Mouse (Mus musculus) Patski (cell line): ENCODE data around the gene Btnl10. TPM values are rescaled to one million over a fixed set of nuclear protein-coding genes. Genes with fewer than 3 reads are reported as not detected.

ENCODE experiments used
- ATAC-seq: fragments of 100-300 bp; one replicate; pipeline ENCODE4 v1.8.0; 2021
- CTCF ChIA-PET: fragments of 350-600 bp; sonication (Branson Sonifier 250); formaldehyde crosslinking; loops from one replicate; lab custom pipeline; 2022; ENCODE audit warnings: inconsistent platforms; lab: Charles Lee
- POLR2A ChIA-PET: fragments of 350-600 bp; sonication (Branson Sonifier 250); formaldehyde crosslinking; loops from one replicate; lab custom pipeline; 2022; ENCODE audit warnings: antibody characterized with exemption, inconsistent platforms; lab: Charles Lee
- DNase-seq: peaks from one replicate; pipeline ENCODE4 v3.0.0-alpha.2; 2011; ENCODE audit warnings: low read depth, low spot score
- H3K27me3 ChIP-seq: fragments of 371-371 bp; one replicate; pipeline ENCODE4 v1.5.1; 2021
- CTCF ChIP-seq: fragments of 100-300 bp; IDR thresholded peaks from one replicate; pipeline ENCODE4 v1.5.1; 2021
- in situ Hi-C: fragments of 300-500 bp; cut with MboI; formaldehyde crosslinking; loops from 3 replicates; pipeline ENCODE4 v1.11.1; 2018; ENCODE audit warnings: low pct_unique_long_range_greater_than_20kb, mixed read lengths
- polyA plus RNA-seq: library from polyadenylated mRNA; unstranded; gene quantifications from one replicate; pipeline ENCODE4 v1.2.3, GENCODE M21; 2021

Btnl10 gene
- polyA plus RNA-seq, 1 experiment from 2014 or later, result not detected

DNA sequence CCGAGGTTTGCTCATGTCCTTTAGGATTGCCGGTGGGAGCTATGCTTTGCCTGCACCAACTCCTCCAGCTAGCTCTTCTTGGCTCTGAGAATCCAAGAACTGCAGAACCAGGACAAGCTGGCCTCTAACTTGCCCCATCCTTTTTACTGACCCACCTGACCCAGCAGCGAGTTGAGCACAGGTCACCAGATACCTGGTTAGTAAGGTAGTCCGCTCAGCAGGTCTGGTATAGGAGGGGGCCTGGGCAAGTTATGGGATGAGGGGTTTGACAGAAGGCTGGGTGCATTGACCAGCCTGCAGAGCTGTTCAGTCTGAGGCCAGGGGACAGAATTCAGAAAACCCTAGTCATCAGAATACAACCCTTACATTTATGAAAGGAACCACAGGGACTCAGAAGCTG is 11.3 kb downstream of the Btnl10 start:
- ChIA-PET POLR2A (interaction anchor here (0.9 to 1.2 kb wide), 2 partner anchors 15 to 18 kb away, joined by 3 to 4 read pairs; no protein-coding TSS in a partner anchor), CTCF (interaction anchor here (1.2 to 7.5 kb wide), 6 partner anchors 8 to 48 kb away, joined by 4 to 64 read pairs (median 5); partner anchors contain the start of genes Btnl10, Hist3h2ba and Trim11)
- DNase-seq, result no peak
- no peak for TF ChIP-seq CTCF
- H3K27me3 ChIP-seq, result peaks cover 2% of the 10 kb centered on the region
- in situ Hi-C loops, result no loop called here
- no peak for ATAC-seq

DNA sequence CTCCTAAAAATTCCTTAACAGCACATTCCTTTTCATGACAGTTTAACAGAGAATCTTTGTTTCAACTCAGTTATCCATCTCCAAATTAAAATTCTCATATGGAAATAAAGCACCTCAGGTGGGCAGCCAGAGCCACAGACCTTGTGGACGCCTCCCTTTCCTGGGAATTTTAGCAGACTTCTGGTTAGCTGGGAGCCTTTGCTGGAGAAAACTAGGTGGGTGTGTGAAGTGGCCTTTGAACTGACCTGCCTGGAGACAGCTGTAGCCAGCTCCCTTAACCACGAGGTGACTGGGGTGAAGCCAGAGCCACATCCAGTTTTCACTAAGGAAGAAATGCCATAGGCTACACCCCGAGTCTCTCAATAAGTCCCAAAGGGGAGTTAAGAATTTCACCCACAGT is 11.9 kb downstream of the Btnl10 start:
- ChIA-PET CTCF (interaction anchor here (7.5 kb wide), 1 partner anchor 13 kb away, joined by 64 read pairs; the partner anchor contains the start of gene Btnl10), POLR2A (interaction anchor here (1.2 kb wide), 1 partner anchor 15 kb away, joined by 4 read pairs; no protein-coding TSS in a partner anchor)
- H3K27me3 ChIP-seq, result no peaks in the 10 kb centered on the region
- TF ChIP-seq CTCF, result no peak
- DNase-seq, result no peak
- in situ Hi-C loops, result no loop called here
- ATAC-seq, result no peak

DNA sequence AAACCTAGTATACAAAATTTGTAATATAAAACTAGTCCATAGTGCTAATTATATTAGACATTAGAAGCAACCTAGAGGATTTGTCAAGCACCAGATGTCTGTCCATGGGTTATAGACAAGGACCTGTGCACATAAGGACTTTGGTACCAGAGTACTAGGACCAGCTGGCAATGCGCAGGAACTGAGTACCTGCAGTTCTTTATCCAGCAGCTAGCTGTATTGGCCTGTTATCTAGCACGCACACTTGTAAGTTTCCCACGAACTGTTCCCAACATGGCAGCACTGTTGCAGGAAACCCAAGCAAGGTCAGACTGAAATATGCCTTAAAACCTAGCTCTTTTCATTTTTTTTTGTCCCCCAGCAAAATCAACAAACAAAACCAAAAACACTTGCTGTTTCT is 12.5 kb downstream of the Btnl10 start:
- DNase-seq, result no peak
- POLR2A ChIA-PET, result no interaction called here
- CTCF ChIA-PET, result interaction anchor here (1.4 to 7.5 kb wide), 3 partner anchors 10 to 51 kb away, joined by 4 to 64 read pairs (median 4); partner anchors contain the start of gene Btnl10
- H3K27me3 ChIP-seq, result no peaks in the 10 kb centered on the region
- in situ Hi-C loops, result no loop called here
- no peak for ATAC-seq
- TF ChIP-seq CTCF, result no peak

DNA sequence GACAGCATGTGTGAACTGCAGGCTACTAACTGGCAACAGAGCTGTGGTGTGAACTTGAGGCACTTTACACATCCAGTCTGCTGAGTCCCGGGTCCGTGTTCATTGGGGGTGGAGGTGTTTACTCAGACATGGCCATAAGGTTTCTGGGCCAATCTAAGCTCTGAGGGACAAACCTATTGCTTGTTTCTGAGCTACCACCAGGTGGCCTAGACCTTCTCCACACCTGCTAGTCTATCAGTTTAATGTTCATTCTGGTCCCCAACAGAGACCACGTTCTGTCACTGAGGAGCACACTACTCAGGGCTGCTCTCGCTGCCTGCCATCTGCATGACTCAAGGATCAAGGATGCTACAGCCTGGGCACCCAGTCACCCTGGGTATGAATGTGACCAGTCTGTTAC is 13.9 kb downstream of the Btnl10 start:
- ChIA-PET CTCF (interaction anchor here (0.8 to 7.5 kb wide), 4 partner anchors 9 to 50 kb away, joined by 3 to 64 read pairs (median 4); partner anchors contain the start of gene Btnl10), POLR2A (interaction anchor here (1.1 kb wide), 1 partner anchor 27 kb away, joined by 3 read pairs; no protein-coding TSS in a partner anchor)
- no peak for DNase-seq
- in situ Hi-C loops, result no loop called here
- TF ChIP-seq CTCF, result no peak
- no peak for ATAC-seq
- no peaks in the 10 kb centered on the region for H3K27me3 ChIP-seq

DNA sequence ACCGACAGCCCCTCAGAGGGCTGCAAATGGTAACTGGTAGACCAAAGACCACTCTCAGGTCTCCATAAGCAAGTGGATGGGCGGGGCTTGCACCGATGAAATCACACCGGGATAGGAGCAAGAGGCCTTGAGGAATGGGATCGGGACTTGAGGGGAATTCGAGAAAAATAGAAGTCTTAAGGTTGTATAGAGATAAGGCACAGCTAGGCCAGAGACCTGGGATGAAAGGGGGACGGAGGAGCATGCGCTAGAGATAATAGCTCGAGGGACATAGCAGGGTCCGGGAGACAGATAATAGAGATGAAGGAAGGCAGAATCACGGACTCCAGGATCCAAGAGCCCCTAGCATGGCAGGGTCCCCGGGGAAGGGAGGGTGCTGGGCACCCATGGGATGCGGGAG is 20.2 kb downstream of the Btnl10 start:
- CTCF ChIA-PET, result no interaction called here

DNA sequence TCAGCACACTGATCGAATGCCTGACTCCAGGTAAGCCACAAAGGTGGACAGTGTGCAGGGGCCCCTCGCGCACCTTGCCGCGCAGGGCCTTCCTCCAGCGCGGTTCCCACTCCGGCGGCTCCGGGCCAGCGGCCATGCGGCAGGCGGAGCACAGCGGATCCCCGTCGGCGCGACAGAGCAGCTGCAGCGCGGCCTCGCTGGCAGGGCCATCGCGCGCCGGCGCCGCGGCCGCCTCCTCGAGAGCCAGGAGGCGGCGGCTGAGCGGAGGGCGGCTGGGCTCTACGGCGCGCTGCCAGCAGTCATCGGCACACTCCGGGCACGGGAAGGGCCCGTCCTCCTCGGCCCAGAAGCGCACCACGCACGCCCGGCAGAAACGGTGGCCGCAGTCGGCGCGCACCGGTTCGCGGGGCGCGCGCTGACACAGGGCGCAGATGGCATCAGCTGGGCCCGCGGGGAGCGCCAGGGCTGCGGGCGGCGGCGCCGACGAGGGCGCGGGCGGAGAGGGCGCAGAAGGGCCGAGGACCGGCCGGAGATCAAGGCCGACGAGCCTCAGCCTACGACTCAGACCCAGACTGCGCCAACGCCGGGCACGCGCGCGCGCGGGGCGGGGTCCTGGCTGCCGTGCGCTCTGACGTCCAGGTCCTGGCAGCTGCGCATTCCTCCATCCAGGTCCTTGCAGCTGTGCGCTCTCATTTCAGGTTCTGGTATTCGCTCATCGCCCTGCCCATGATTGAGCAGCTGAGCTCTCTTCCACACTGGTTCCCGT is 20.8 kb downstream of the Btnl10 start, which contains the start of gene Rnf187:
Rnf187 (minus strand) TSS at position 595 of the 766 bp plus-strand sequence.
- in situ Hi-C loops, result no loop called here

More for the DNA sequence above, 20.2 kb downstream of the Btnl10 start:
- POLR2A ChIA-PET, result interaction anchor here (3.0 kb wide), 1 partner anchor 10 kb away, joined by 16 read pairs; the partner anchor contains the start of gene Hist3h2ba
- in situ Hi-C loops, result no loop called here
- DNase-seq (no peak), ATAC-seq (no peak)
- TF ChIP-seq CTCF, result no peak
- peaks cover 7% of the 10 kb centered on the region for H3K27me3 ChIP-seq

DNA sequence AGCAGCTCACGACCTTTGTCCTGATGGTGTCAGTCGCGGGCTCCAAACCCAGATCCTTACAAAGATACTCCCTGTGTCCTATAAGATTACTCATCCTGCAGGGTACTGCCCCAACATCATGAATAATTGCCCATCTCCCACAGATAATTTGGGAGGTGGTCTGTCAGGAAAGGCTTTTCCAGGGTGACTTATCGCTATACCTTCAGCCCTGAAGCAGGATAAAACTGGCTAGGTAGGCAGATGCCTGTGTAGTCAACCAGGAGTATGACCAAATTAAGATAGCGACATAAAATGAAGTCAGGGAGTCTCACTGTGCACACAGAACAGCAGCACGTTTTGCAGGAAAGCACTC is 21.4 kb downstream of the Btnl10 start:
- ChIA-PET POLR2A (interaction anchor here (3.0 kb wide), 1 partner anchor 9 kb away, joined by 16 read pairs; the partner anchor contains the start of gene Hist3h2ba), CTCF (interaction anchor here (1.7 to 2.1 kb wide), 2 partner anchors 9 to 11 kb away, joined by 5 read pairs; partner anchors contain the start of gene Hist3h2ba)
- no peak for ATAC-seq
- no peak for TF ChIP-seq CTCF
- DNase-seq, result no peak
- peaks cover 13% of the 10 kb centered on the region for H3K27me3 ChIP-seq
- in situ Hi-C loops, result no loop called here

More for the DNA sequence above, 20.8 kb downstream of the Btnl10 start, which contains the start of gene Rnf187:
- peaks cover 12% of the 10 kb centered on the region for H3K27me3 ChIP-seq
- CTCF ChIA-PET, result interaction anchor here (2.1 kb wide), 1 partner anchor 10 kb away, joined by 5 read pairs; the partner anchor contains the start of gene Hist3h2ba
- POLR2A ChIA-PET, result interaction anchor here (3.0 kb wide), 1 partner anchor 10 kb away, joined by 16 read pairs; the partner anchor contains the start of gene Hist3h2ba
- ATAC-seq (peak; percentile 84), DNase-seq (no peak)
- TF ChIP-seq CTCF, result no peak

DNA sequence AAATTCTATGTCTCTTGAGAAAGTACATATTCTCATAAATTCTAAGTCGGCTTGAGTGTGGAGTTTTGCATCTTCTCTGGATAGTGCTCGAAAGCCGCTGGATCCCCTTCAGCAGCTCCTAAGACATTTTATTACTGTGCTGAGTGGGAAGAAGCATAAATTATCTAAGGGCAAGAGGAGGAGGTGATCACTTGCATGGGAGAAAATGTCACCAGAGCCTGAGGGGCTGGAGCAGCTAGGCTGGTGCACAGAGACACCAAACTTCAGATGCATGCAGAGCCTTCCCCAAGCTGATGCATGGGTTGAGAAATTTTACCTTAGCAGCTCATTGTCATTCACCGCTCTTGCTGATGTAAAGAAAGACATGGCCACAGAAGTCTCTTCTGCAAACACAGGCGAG is 26.4 kb downstream of the Btnl10 start:
- in situ Hi-C loops, result no loop called here
- CTCF ChIA-PET, result interaction anchor here (0.8 to 1.3 kb wide), 2 partner anchors 10 to 24 kb away, joined by 3 read pairs; no protein-coding TSS in a partner anchor
- no peak for ATAC-seq
- POLR2A ChIA-PET, result no interaction called here
- TF ChIP-seq CTCF, result no peak
- no peak for DNase-seq
- H3K27me3 ChIP-seq, result peaks cover 16% of the 10 kb centered on the region

DNA sequence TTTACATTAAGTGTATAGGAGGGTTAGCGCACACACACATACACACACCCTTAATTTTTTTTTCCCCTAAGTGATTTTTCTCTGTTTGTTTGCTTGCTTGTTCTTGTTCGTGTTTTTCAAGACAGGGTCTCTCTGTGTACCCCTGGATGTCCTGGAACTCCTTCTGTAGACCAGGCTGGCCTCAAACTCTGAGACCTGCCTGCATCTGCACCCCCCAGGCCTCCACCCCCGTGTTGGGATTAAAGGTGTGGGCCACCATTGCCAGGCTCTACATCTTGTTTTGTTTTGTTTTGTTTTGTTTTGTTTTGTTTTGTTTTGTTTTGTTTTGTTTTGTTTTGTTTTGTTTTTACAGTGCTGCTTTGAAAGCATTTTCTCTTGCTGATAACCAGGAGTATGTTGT is 29.6 kb downstream of the Btnl10 start:
- DNase-seq (no peak), ATAC-seq (no peak)
- in situ Hi-C loops, result no loop called here
- CTCF ChIA-PET, result interaction anchor here (0.9 kb wide), 1 partner anchor 38 kb away, joined by 3 read pairs; no protein-coding TSS in a partner anchor
- POLR2A ChIA-PET, result interaction anchor here (2.0 kb wide), 1 partner anchor 9 kb away, joined by 16 read pairs; the partner anchor contains the start of gene Rnf187
- peaks cover 10% of the 10 kb centered on the region for H3K27me3 ChIP-seq
- TF ChIP-seq CTCF, result no peak
